Mouse (Mus musculus): ENCODE data around the gene Nuak1.

DNA sequence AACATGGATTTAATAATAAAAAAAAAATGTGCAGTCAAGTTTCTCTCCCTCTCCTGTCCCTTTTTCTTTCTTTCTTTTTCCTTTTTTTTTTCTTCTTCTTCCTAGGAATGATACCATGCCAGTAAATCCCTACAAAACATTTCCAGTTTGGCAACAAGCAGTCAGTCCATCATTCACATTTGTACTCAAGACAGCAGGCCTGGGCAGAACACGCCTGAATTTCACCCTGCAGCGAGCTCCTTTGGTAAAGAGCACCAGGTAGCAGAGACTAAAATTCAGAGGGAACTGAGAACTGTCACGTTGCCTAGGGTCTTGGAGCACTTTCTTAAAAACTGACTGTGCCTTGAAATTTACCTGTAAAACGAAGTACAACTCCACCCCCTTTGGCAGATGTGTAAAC lies 69.2 kb downstream of the Nuak1 start:
- no peak for TF ChIP-seq CTCF (conservative IDR thresholded peaks at IDR 0.05 in 1 of 2, IDR thresholded peaks at IDR 0.05 in 1 of 2; ENCODE audit: low read depth in 2 of 2, low read length in 2 of 2)
- TF ChIP-seq POLR2A (IDR thresholded peaks at IDR 0.05; ENCODE audit: low read depth, low read length), result no peak
- TF ChIP-seq USF1 (IDR thresholded peaks at IDR 0.05; ENCODE audit: low read depth, low read length), result no peak
- TF ChIP-seq RAD21 (IDR thresholded peaks at IDR 0.05; ENCODE audit: low read depth, low read length), result no peak
- TF ChIP-seq EP300 (IDR thresholded peaks at IDR 0.05; ENCODE audit: low read length), result no peak
- TF ChIP-seq MAZ (IDR thresholded peaks at IDR 0.05; ENCODE audit: low read depth, low read length), result no peak
- TF ChIP-seq KAT2A (IDR thresholded peaks at IDR 0.05; ENCODE audit: insufficient replicate concordance, low read length), result no peak
- TF ChIP-seq ZC3H11A (IDR thresholded peaks at IDR 0.05; ENCODE audit: low read depth, low read length), result no peak

All from CH12.LX (cell line).